Mouse (Mus musculus): ENCODE results near the gene Cald1. TPM values are rescaled to one million over a fixed set of nuclear protein-coding genes. Genes with fewer than 3 reads are reported as not detected.

The Cald1 gene
- polyA plus RNA-seq, 1 experiment: 0.63 TPM

GRCm38 (mm10) chr6:34583365-34583764 is 14.9 kb upstream of the Cald1 start:
- TF ChIP-seq TAL1 (IDR thresholded peaks at IDR 0.05; ENCODE audit: low read length) (no peak), GATA1 (IDR thresholded peaks at IDR 0.05; ENCODE audit: low read length) (no peak)

GRCm38 (mm10) chr6:34588066-34588465 is 10.2 kb upstream of the Cald1 start:
- TF ChIP-seq GATA1 (IDR thresholded peaks at IDR 0.05; ENCODE audit: low read length) (no peak), TAL1 (IDR thresholded peaks at IDR 0.05; ENCODE audit: low read length) (no peak)
- no peaks in the 10 kb centered on the region for H3K4me1 ChIP-seq (ENCODE audit: control insufficient read depth)
- H3K36me3 ChIP-seq (ENCODE audit: control insufficient read depth): no peaks in the 10 kb centered on the region
- 0 out of 2 replicates have a peak, but pooled peaks cover 2% of the 10 kb centered on the region for H3K9me3 ChIP-seq (ENCODE audit: control insufficient read depth, low read length)
- H3K4me3 ChIP-seq (replicated peaks): no peak overlapping the region
- no peaks in the 10 kb centered on the region for H3K27me3 ChIP-seq (ENCODE audit: control insufficient read depth)

More at GRCm38 (mm10) chr6:34583365-34583764, 14.9 kb upstream of the Cald1 start:
- Histone ChIP-seq H3K36me3 (ENCODE audit: control insufficient read depth) (no peaks in the 10 kb centered on the region), H3K9me3 (ENCODE audit: control insufficient read depth, low read length) (no peaks in the 10 kb centered on the region), H3K4me1 (ENCODE audit: control insufficient read depth) (no peaks in the 10 kb centered on the region), H3K27me3 (ENCODE audit: control insufficient read depth) (no peaks in the 10 kb centered on the region), H3K4me3 (replicated peaks) (no peak overlapping the region)

DNA sequence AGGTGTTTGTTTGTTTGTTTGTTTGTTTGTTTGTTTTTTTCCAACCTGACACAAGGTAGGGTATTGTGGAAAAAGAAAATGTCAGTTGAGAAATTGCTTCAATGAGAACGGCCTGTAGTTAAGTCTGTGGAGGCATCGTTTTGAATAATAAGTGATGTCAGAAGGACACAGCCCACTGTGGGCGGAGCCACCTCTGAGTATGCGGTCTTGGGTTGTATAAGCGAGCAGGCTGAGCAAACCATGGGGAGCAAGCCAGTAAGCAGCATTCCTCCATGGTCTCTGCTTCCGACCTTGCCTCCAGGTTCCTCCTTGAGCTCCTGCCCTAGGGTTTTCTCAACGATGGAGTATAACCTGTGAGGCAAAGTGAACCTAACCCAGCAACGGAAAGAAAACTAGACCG is 7.6 kb upstream of the Cald1 start:
- H3K27me3 ChIP-seq (ENCODE audit: control insufficient read depth): no peaks in the 10 kb centered on the region
- 0 out of 2 replicates have a peak, but pooled peaks cover 2% of the 10 kb centered on the region for H3K9me3 ChIP-seq (ENCODE audit: control insufficient read depth, low read length)
- TF ChIP-seq TAL1 (IDR thresholded peaks at IDR 0.05; ENCODE audit: low read length) (no peak), GATA1 (IDR thresholded peaks at IDR 0.05; ENCODE audit: low read length) (no peak)
- no peak overlapping the region for H3K4me3 ChIP-seq (replicated peaks)
- H3K4me1 ChIP-seq (ENCODE audit: control insufficient read depth): no peaks in the 10 kb centered on the region
- no peaks in the 10 kb centered on the region for H3K36me3 ChIP-seq (ENCODE audit: control insufficient read depth)

DNA sequence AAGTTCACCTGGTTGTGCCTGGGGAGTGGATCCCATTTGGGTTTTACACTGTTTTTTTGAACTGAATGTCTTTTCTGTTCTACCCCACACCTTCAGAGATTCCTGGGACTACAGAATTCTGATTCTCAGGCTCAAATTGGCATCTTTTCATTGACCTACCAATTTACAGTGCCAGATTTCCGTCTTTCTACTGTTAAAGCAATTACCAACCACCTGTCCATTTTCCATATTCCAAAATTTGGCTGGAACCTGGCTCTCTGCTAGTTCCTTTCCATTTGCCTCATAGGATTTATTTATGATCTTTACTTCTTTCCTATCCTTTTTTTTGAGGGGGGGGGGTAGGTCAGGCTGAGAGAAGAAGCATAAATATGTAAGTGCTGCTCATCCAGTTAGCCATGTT is 4.9 kb upstream of the Cald1 start:
- Histone ChIP-seq H3K9me3 (ENCODE audit: control insufficient read depth, low read length) (0 out of 2 replicates have a peak, but pooled peaks cover 2% of the 10 kb centered on the region), H3K27me3 (ENCODE audit: control insufficient read depth) (peaks cover 3% of the 10 kb centered on the region), H3K4me1 (ENCODE audit: control insufficient read depth) (no peaks in the 10 kb centered on the region), H3K4me3 (replicated peaks) (no peak overlapping the region), H3K36me3 (ENCODE audit: control insufficient read depth) (no peaks in the 10 kb centered on the region)
- TF ChIP-seq TAL1 (IDR thresholded peaks at IDR 0.05; ENCODE audit: low read length) (no peak), GATA1 (IDR thresholded peaks at IDR 0.05; ENCODE audit: low read length) (no peak)

DNA sequence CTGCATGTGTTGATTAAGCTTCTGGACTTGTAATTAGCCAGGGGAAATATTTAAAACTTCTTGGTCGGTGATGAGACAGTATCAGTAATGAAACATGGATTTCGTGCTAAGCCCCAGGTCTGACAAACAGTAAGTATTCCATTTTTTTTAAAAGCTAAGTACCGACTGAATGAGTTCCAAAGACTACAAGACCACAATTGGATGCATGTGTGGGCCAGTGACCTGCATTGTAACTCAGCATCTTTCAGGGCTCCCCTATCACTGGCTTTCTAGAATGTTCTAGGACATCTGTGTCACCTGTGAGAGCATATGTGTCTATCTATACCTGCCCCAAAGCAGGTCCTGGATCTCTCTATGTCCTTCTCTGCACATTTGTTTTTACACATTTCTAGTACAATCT is 984 bp upstream of the Cald1 start:
- TF ChIP-seq GATA1 (IDR thresholded peaks at IDR 0.05; ENCODE audit: low read length): no peak
- TF ChIP-seq TAL1 (IDR thresholded peaks at IDR 0.05; ENCODE audit: low read length): no peak
- Histone ChIP-seq H3K4me1 (ENCODE audit: control insufficient read depth) (no peaks in the 10 kb centered on the region), H3K4me3 (replicated peaks) (no peak overlapping the region), H3K27me3 (ENCODE audit: control insufficient read depth) (peaks cover 10% of the 10 kb centered on the region), H3K36me3 (ENCODE audit: control insufficient read depth) (no peaks in the 10 kb centered on the region), H3K9me3 (ENCODE audit: control insufficient read depth, low read length) (no peaks in the 10 kb centered on the region)

DNA sequence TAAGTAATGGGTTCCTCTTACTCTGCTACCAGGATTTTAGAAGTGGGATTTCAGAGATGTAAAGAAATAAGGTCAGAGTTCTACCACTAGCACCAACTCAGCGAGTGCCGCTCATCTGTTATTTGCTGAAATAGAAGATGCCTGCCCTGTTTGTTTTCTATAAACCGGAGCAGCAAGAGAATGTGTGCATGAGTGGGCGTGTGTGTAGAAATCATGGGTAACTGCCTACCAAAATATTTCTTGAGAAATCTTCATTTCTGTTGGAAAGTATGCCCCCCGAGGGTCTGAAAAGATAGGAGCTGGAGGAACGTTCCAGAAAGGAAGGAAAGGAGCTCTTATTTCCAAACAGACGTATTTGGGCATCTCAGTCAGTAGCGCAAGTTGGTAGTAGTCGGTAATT is 871 bp downstream of the Cald1 start:
- Histone ChIP-seq H3K36me3 (ENCODE audit: control insufficient read depth) (no peaks in the 10 kb centered on the region), H3K27me3 (ENCODE audit: control insufficient read depth) (peaks cover 10% of the 10 kb centered on the region), H3K9me3 (ENCODE audit: control insufficient read depth, low read length) (no peaks in the 10 kb centered on the region), H3K4me3 (replicated peaks) (no peak overlapping the region), H3K4me1 (ENCODE audit: control insufficient read depth) (no peaks in the 10 kb centered on the region)
- no peak for TF ChIP-seq TAL1 (IDR thresholded peaks at IDR 0.05; ENCODE audit: low read length)
- TF ChIP-seq GATA1 (IDR thresholded peaks at IDR 0.05; ENCODE audit: low read length): no peak

- H3K4me3 ChIP-seq (replicated peaks): no peak overlapping the region
- H3K9me3 ChIP-seq (ENCODE audit: control insufficient read depth, low read length): no peaks in the 10 kb centered on the region
- H3K4me1 ChIP-seq (ENCODE audit: control insufficient read depth): no peaks in the 10 kb centered on the region
- peaks cover 10% of the 10 kb centered on the region for H3K27me3 ChIP-seq (ENCODE audit: control insufficient read depth)
- TF ChIP-seq TAL1 (IDR thresholded peaks at IDR 0.05; ENCODE audit: low read length) (no peak), GATA1 (IDR thresholded peaks at IDR 0.05; ENCODE audit: low read length) (no peak)
- H3K36me3 ChIP-seq (ENCODE audit: control insufficient read depth): no peaks in the 10 kb centered on the region
Observed at GRCm38 (mm10) chr6:34599631-34600111, 1.4 kb downstream of the Cald1 start.

DNA sequence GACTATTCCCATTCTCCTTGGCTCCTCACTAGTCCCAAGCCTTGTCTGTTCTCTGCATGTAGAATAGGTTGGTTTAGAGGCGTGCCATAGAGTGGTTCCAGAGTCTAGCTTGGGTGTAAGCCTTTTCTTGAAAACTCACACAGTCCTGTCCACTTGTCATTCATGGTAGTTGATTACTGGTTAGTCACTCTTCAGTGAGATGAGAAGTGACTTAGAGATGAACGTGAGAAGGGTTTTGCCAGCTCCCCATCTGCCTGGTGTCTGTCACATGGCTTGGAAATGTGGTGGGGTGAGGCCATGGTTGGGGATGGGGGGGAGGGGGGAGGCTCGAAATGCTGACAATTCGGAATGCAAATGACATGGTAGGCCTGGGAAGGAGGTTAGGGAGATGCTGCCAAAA is 2.5 kb downstream of the Cald1 start:
- Histone ChIP-seq H3K4me1 (ENCODE audit: control insufficient read depth) (no peaks in the 10 kb centered on the region), H3K4me3 (replicated peaks) (no peak overlapping the region)
- TF ChIP-seq GATA1 (IDR thresholded peaks at IDR 0.05; ENCODE audit: low read length): no peak
- no peak for TF ChIP-seq TAL1 (IDR thresholded peaks at IDR 0.05; ENCODE audit: low read length)

GRCm38 (mm10) chr6:34602091-34602490 is 3.8 kb downstream of the Cald1 start:
- TF ChIP-seq GATA1 (IDR thresholded peaks at IDR 0.05; ENCODE audit: low read length) (no peak), TAL1 (IDR thresholded peaks at IDR 0.05; ENCODE audit: low read length) (no peak)
- H3K27me3 ChIP-seq (ENCODE audit: control insufficient read depth): peaks cover 10% of the 10 kb centered on the region
- no peaks in the 10 kb centered on the region for H3K36me3 ChIP-seq (ENCODE audit: control insufficient read depth)
- no peaks in the 10 kb centered on the region for H3K9me3 ChIP-seq (ENCODE audit: control insufficient read depth, low read length)
- H3K4me3 ChIP-seq (replicated peaks): no peak overlapping the region
- H3K4me1 ChIP-seq (ENCODE audit: control insufficient read depth): no peaks in the 10 kb centered on the region

More for the DNA sequence above, 2.5 kb downstream of the Cald1 start:
- Histone ChIP-seq H3K36me3 (ENCODE audit: control insufficient read depth) (no peaks in the 10 kb centered on the region), H3K27me3 (ENCODE audit: control insufficient read depth) (peaks cover 10% of the 10 kb centered on the region), H3K9me3 (ENCODE audit: control insufficient read depth, low read length) (no peaks in the 10 kb centered on the region)

GRCm38 (mm10) chr6:34606407-34606806 is 8.1 kb downstream of the Cald1 start:
- H3K4me3 ChIP-seq (replicated peaks): no peak overlapping the region
- H3K4me1 ChIP-seq (ENCODE audit: control insufficient read depth): no peaks in the 10 kb centered on the region; the same call in 1 of the 2 replicates
- H3K9me3 ChIP-seq (ENCODE audit: control insufficient read depth, low read length): no peaks in the 10 kb centered on the region
- H3K27me3 ChIP-seq (ENCODE audit: control insufficient read depth): no peaks in the 10 kb centered on the region
- TF ChIP-seq TAL1 (IDR thresholded peaks at IDR 0.05; ENCODE audit: low read length) (no peak), GATA1 (IDR thresholded peaks at IDR 0.05; ENCODE audit: low read length) (no peak)
- no peaks in the 10 kb centered on the region for H3K36me3 ChIP-seq (ENCODE audit: control insufficient read depth)

Data from erythroblast, embryonic 14.5 days (primary cell).